Mouse (Mus musculus) erythroid progenitor cell, adult 5-6 weeks (primary cell): ENCODE data around the gene Pdzrn3. TPM values are rescaled to one million over a fixed set of nuclear protein-coding genes. Genes with fewer than 3 reads are reported as not detected.

Source experiments
- ATAC-seq: replicated peaks from 2 replicates; pipeline ENCODE4 v1.8.0; 2016; ENCODE audit warnings: moderate number of reproducible peaks, mild to moderate bottlenecking, moderate TSS enrichment, inconsistent platforms; ENCODE audit not compliant: poor library complexity, low FRiP score, severe bottlenecking
- total RNA-seq, 2 experiments: library from RNA; stranded (forward) in 1 of 2; stranded (reverse) in 1 of 2; fragments of 150-400 nt in 1 of 2; fragments of 186-747, 209-891 nt in 1 of 2; gene quantifications; 2 replicates each; pipeline versions ENCODE4 v1.2.3 to v1.2.4; 2015 to 2017; ENCODE audit warnings: low replicate concordance in 2 of 2

The Pdzrn3 gene
- total RNA-seq, 2 experiments from 2014 or later: not detected

DNA sequence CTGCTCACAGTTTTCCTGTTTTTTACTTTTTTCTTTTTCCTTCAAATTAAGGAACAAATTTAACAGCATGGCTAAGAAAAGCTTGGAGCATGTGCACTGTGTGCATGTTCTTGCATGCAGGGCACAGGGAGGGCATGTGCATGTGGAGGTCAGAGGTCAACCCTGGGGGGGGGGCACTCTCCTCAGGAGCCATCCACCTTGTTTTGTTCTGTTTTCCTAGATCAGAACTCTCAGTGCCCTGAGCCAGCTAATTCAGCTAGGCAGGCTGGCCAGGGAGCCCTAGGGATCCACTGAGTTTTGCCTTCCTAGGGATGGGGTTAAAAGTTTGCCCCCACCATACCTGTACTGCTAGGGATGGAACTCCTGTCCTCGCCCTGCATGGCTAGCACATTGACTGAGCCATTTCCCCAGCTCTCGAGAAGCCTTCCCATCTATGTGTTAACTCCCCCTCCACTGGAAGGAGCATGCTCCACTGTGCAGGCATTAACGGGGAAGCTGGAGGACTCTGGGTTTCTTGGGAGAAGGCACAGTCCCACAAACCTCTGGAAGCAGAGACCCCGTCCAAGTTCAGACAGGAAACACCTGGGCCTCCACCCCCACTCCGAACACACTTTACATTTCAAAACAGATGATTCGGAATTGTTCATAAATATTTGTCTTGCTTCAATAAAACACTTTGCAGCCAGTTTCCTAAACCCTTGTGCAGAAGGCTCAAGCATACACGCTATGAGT is 107.4 kb downstream of the Pdzrn3 start:
- no peak for ATAC-seq

DNA sequence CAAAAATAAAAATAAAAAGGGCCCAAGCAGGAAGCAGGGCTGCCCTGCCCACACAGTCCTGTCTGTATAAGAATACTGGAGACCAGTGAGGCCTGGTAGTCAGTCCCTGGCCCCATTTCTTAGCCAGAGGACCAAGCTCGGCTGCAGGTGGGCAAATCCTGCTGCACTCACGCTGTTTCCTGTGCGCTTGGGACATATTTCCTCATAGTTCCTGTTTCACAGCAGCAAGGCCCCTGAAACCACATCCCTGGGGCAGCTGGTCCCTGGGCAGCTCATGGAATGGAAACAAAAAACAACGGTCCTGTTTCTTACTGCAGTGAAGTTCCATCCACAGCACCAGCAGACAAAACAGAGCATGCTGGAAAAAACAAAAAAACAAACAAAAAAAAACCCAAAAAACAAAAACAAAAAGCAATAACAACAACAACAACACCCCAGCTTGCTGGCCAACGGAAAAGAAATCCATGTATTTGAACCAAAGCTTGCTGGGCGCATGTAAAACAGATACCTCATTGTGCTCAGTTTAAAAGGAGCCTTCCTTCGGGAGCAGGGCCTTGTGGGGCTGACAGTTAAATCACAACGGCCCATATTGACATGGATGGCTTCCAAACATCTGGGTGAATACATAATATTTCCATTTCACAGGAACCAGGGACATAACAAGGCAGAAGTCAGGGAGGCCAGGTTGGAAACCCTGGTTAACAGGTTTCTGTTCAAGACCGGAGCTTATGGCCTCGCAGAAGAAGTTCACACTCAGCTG is 108.2 kb downstream of the Pdzrn3 start:
- ATAC-seq: no peak

GRCm38 (mm10) chr6:101268266-101268665 is 109.4 kb downstream of the Pdzrn3 start:
- no peak for ATAC-seq

DNA sequence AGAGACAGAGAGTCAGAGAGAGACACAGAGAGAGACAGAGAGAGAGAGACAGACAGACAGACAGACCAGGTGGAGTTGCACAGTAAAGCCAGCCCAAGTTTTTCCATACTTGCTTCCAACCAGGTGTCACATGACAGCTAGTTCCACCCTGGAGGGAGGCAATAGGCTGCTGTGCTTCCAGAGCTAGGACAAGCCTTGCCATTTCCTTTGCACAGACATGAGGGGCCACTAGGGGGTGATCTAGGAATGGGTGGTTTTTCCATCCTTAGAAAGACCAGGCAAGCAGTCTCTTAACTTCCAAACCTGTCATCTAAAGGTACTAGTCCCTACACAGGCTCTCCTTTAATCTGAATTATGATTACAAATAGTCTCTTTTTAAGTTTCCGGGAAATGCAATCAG is 110.9 kb downstream of the Pdzrn3 start:
- peak; percentile 66 for ATAC-seq

- no peak for ATAC-seq
Measured at GRCm38 (mm10) chr6:101263544-101263943, 114.2 kb downstream of the Pdzrn3 start.

- ATAC-seq: no peak
Measured at GRCm38 (mm10) chr6:101261513-101261912, 116.2 kb downstream of the Pdzrn3 start.

DNA sequence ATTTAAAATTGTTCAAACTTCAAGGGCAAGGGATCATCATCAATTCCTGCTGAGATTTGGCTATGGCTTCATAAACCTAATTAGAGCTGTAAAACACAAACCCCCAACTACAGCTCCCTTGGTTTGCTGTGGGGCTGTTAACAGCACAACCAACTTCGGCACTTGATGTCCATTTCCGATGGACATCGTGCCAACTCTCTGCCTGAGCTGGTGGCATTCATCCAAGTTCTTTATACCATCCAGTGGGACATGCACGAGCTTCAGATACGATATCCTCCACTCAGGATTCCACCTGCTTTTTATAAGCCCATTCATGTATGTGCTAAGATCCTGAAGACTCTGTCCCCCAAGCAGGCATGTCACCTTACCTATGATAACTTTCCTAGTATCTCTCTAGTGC is 118.3 kb downstream of the Pdzrn3 start:
- no peak for ATAC-seq

DNA sequence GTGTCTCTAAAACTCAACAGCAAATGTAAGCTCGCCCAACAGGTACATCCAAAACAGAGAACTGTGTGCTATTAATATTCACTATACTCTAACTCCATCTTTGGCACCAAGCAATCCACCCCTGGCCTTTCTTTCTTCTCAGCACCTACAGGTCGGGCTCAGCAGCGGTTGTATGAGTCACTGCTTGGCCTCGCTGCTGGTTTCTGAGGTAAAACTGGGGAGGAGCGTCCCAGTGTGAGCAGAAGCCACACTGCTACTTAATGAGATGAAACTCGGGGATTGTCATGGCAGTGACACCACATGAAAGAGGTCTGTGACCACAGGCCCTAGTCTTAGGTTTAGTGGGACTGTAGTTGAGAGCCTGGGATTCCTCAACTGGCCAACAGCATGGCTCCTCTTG is 120.3 kb downstream of the Pdzrn3 start:
- no peak for ATAC-seq

DNA sequence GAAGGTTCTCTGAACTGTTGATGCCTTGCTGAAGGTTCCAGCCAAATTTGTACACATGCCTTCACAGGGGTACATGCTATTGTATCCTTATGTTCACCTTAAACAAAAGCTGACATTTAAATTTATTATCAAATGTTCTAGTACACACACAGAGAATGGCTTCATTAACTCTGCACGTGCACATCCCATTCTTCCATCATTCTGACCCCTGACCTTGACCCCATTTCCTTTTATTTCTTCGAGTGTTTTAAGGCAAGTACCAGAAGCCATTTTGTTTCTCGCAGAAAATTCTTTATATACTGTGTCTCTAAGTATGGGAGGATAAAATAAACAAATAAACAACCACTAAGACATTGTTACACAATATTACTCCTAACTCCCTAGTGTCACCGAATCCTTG is 123.0 kb downstream of the Pdzrn3 start:
- no peak for ATAC-seq

GRCm38 (mm10) chr6:101251916-101252603 is 125.6 kb downstream of the Pdzrn3 start:
- no peak for ATAC-seq

GRCm38 (mm10) chr6:101251160-101251559 is 126.5 kb downstream of the Pdzrn3 start:
- no peak for ATAC-seq

GRCm38 (mm10) chr6:101246137-101246536 is 131.6 kb downstream of the Pdzrn3 start:
- no peak for ATAC-seq

DNA sequence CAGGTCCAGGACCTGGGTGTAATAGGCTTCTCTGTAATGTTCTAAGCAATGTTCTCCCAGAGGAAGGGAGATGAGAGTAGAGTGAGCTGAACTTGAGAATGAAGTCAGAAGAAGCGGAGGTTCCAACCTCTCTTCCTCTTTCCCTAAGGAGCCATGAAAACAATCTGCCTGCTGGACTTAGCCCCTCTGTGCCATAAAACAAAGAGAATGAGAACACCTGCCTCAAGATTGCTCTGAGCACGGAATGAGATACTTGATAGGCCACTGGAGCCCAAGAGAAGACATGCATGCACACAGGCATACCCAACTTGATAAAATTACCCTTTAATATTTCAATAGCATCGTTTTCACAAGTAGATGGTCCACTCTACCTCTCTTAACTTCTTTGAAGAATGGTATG is 133.3 kb downstream of the Pdzrn3 start:
- ATAC-seq: no peak

DNA sequence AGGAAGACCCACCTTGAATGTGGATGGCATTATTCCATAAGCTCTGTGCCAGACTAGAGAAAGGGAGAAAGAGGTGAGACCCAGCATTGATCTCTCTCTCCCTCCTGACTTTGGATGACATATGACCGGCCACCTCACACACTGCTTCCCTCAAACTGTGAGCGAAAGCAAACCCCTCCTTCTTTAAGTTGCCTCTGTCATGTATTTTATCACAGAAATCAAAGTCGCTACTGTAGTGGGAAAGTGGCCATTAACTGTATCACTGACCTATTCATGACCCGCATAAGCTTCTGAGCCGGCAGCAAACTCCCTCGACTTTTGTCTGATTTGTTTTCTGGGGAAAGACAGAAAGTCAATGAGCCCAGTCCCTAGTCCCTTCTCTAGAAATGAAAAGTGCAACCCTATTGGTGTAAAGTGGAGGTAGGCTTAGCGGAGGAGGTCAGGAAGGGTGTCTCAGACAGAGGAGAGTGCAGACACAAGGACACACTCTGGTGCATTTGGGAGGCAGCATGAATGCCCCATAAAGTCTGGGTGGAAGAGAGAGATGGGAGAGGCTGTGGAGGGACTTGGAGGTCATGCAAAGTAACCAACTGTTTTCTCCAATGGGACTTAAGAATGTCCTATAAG is 134.4 kb downstream of the Pdzrn3 start:
- no peak for ATAC-seq

GRCm38 (mm10) chr6:101236641-101237246 is 141.0 kb downstream of the Pdzrn3 start:
- ATAC-seq: no peak

DNA sequence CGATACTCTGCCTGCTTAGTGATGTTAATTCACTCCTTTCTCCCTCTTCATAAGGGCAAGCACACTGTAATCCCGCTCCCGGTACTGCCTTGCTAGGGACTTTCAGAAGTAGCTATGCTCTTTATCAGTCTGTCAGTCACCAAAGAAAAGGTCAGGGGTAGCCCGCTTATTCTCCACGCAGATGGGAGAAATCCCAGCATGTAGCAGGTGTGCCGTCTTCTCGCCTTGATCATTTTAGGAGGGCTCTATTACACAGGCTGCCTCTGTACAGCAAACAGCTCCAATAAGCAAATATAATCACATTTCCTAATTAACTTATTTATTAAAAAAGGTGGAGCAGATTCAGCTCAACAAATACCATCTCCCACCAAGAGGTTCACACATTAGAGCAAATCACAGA is 141.5 kb downstream of the Pdzrn3 start:
- no peak for ATAC-seq

- no peak for ATAC-seq
Measured at GRCm38 (mm10) chr6:101234349-101234748, 143.3 kb downstream of the Pdzrn3 start.

GRCm38 (mm10) chr6:101233680-101234079 is 144.0 kb downstream of the Pdzrn3 start:
- ATAC-seq: no peak

DNA sequence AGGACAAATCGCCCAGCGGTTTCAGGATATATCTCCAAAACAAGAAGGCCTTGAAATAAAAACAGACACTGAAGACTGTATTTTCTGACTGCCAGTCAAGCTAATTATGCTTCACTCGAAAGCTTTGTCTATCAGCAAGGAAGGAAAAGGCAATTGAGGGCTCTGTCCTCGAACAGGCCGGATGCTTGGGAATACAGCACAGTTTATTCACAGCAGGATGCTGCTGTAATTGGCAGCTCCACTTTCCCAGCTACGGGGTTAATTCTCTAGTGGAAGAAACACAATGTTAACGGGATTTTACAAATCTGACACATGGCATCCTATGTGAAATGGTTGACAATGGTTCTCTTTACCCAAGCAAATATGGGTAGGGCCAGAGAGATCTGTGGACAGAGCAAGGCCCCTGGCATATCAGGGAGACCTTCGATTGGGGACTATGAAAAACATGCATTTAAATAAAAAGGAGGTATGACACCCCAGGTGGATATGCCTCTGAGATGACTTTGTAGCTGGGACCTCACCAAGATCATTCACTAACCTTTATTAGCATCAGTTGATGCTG is 150.3 kb downstream of the Pdzrn3 start:
- ATAC-seq: no peak

- ATAC-seq: no peak
Measured at GRCm38 (mm10) chr6:101220307-101220706, 157.4 kb downstream of the Pdzrn3 start.
